Mouse (Mus musculus): Measurements from ENCODE around the gene Senp6. TPM values are rescaled to one million over a fixed set of nuclear protein-coding genes. Genes with fewer than 3 reads are reported as not detected.
"Not testable (repeated sequence)": the region's sequence is repeated elsewhere in the genome, so short reads cannot be mapped to it uniquely, and the experiment has no call there.

The Senp6 gene
- 117 and 128 TPM in 2 replicates for polyA plus RNA-seq (2011; ENCODE audit: insufficient read depth, insufficient read length, low read depth, missing spikeins)

DNA sequence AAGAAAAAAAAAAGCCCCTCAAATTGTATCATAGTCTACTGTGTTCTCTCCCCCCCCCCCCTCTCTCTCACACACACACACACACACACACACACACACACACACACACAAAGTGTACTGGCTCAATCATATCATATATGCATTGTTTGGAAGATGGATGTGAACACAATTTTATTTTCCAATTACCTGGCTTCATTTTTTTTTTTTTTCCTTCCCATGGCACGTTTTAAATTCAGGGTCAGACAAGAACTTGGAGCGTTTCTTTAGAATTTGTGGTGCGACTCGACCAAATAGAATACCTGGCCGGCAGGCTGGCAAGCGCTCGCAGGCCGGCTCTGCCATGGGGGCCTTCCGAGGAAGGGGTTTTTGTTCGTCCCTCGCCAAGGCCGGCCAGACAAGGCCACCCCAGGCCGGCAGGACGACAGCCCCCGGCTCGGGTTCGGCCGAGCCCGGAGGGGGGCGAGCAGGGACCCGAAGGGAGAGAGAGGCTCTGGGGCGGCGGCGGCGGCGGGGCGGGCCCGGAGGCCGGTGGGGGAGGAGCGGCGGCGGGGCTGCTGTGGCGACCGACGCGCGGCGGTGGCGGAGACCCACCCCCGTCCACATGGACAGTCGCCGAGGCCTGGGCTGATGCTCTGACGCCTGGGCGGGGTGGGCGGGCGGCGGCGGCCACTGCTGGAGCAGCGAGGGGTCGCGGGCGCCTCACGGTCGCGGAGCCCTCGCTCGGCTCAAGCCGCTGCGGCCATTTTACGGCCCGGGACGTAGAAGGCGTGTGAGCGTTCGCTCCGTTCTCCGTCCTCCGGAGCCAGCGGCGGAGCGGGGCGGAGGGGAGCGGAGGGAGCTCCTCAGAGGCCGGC lies at the start of gene Senp6:
Gene Senp6, plus strand, starts transcription at position 537 of the 854 bp plus-strand sequence.
- H3K36me3 ChIP-seq (ENCODE audit: control insufficient read depth, insufficient read depth, low read length, poor library complexity, severe bottlenecking), result no peaks in the 10 kb centered on the region
- H3K9me3 ChIP-seq (replicated peaks; ENCODE audit: control insufficient read depth, insufficient read depth, low read length, poor library complexity, severe bottlenecking), result peaks cover 33% of the 10 kb centered on the region
- H3K4me3 ChIP-seq (ENCODE audit: low read depth, low read length), result peak within 1 kb of the TSS; percentile 68
- peak within 1 kb of the TSS; percentile 98 for H3K9ac ChIP-seq (ENCODE audit: low read depth, poor library complexity, severe bottlenecking)
- H3K27me3 ChIP-seq (ENCODE audit: control insufficient read depth, insufficient read depth, low read length, poor library complexity, severe bottlenecking), result no peaks in the 10 kb centered on the region
- H3K27ac ChIP-seq (ENCODE audit: insufficient read depth, low read length), result peak within 1 kb of the TSS; percentile 57
- H3K4me1 ChIP-seq (ENCODE audit: control insufficient read depth, insufficient read depth, low read length), result no peaks in the 10 kb centered on the region
- TF ChIP-seq POLR2A (IDR thresholded peaks at IDR 0.05; ENCODE audit: insufficient read depth, low read length) (no peak), CTCF (IDR thresholded peaks at IDR 0.05; ENCODE audit: low read depth, low read length) (no peak), EP300 (IDR thresholded peaks at IDR 0.05; ENCODE audit: insufficient read depth, low read depth, low read length) (no peak)

DNA sequence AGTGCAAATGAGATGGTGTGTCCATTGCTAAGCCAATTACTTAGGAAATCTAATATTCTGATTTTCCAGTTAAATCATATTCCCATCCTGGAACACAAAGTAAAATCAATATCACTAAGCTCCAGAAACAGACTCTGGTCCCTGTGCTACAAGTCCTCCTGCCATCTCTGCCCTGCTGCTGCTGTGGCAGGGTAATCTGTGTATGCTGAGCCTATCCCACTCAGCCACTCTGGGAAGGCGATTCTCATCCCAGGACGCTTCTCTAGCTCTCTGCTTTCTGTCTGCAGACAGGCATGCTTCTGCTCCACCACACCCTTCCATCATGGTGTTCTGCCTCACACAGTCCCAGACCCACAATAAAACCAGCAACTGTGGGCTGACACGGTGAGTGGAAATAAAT lies 46.3 kb upstream of the Senp6 start:
- TF ChIP-seq EP300 (IDR thresholded peaks at IDR 0.05; ENCODE audit: insufficient read depth, low read depth, low read length) (no peak), POLR2A (IDR thresholded peaks at IDR 0.05; ENCODE audit: insufficient read depth, low read length) (no peak), CTCF (IDR thresholded peaks at IDR 0.05; ENCODE audit: low read depth, low read length) (no peak)
- Histone ChIP-seq H3K9ac (ENCODE audit: low read depth, poor library complexity, severe bottlenecking) (no peak overlapping the region), H3K27me3 (ENCODE audit: control insufficient read depth, insufficient read depth, low read length, poor library complexity, severe bottlenecking) (no peaks in the 10 kb centered on the region), H3K4me1 (ENCODE audit: control insufficient read depth, insufficient read depth, low read length) (no peaks in the 10 kb centered on the region), H3K36me3 (ENCODE audit: control insufficient read depth, insufficient read depth, low read length, poor library complexity, severe bottlenecking) (no peaks in the 10 kb centered on the region), H3K27ac (ENCODE audit: insufficient read depth, low read length) (no peak overlapping the region), H3K9me3 (replicated peaks; ENCODE audit: control insufficient read depth, insufficient read depth, low read length, poor library complexity, severe bottlenecking) (no peaks in the 10 kb centered on the region), H3K4me3 (ENCODE audit: low read depth, low read length) (no peak overlapping the region)

GRCm38 (mm10) chr9:80021648-80022047 lies 45.1 kb upstream of the Senp6 start:
- Histone ChIP-seq H3K9ac (ENCODE audit: low read depth, poor library complexity, severe bottlenecking) (no peak overlapping the region), H3K9me3 (replicated peaks; ENCODE audit: control insufficient read depth, insufficient read depth, low read length, poor library complexity, severe bottlenecking) (no peaks in the 10 kb centered on the region)
- TF ChIP-seq CTCF (IDR thresholded peaks at IDR 0.05; ENCODE audit: low read depth, low read length), result no peak
- no peak for TF ChIP-seq POLR2A (IDR thresholded peaks at IDR 0.05; ENCODE audit: insufficient read depth, low read length)
- no peak for TF ChIP-seq EP300 (IDR thresholded peaks at IDR 0.05; ENCODE audit: insufficient read depth, low read depth, low read length)

DNA sequence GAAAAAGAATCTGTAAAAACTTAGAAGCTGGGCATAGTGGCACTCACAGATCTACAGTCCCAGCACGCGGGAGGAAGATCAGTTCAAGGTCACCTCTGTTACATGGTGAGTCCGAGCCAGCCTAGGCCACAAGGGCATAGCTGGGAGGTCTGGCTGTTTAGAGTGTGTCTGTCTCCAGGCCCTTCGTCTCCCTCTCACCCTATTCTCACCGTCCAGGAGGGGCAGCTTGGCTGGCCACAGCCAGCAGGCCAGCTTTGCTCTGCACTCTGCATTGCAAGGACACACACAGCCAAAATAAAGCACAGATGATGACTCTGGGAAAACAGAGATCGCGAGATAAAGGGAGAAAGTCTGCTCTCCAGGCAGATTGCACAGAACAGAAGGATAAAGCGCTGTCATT lies 43.9 kb upstream of the Senp6 start:
- Histone ChIP-seq H3K4me3 (ENCODE audit: low read depth, low read length) (no peak overlapping the region), H3K9me3 (replicated peaks; ENCODE audit: control insufficient read depth, insufficient read depth, low read length, poor library complexity, severe bottlenecking) (no peaks in the 10 kb centered on the region), H3K9ac (ENCODE audit: low read depth, poor library complexity, severe bottlenecking) (no peak overlapping the region), H3K36me3 (ENCODE audit: control insufficient read depth, insufficient read depth, low read length, poor library complexity, severe bottlenecking) (no peaks in the 10 kb centered on the region), H3K4me1 (ENCODE audit: control insufficient read depth, insufficient read depth, low read length) (no peaks in the 10 kb centered on the region), H3K27ac (ENCODE audit: insufficient read depth, low read length) (no peak overlapping the region), H3K27me3 (ENCODE audit: control insufficient read depth, insufficient read depth, low read length, poor library complexity, severe bottlenecking) (no peaks in the 10 kb centered on the region)
- TF ChIP-seq EP300 (IDR thresholded peaks at IDR 0.05; ENCODE audit: insufficient read depth, low read depth, low read length), result no peak
- no peak for TF ChIP-seq POLR2A (IDR thresholded peaks at IDR 0.05; ENCODE audit: insufficient read depth, low read length)
- TF ChIP-seq CTCF (IDR thresholded peaks at IDR 0.05; ENCODE audit: low read depth, low read length), result no peak

More at GRCm38 (mm10) chr9:80021648-80022047, 45.1 kb upstream of the Senp6 start:
- Histone ChIP-seq H3K4me3 (ENCODE audit: low read depth, low read length) (no peak overlapping the region), H3K36me3 (ENCODE audit: control insufficient read depth, insufficient read depth, low read length, poor library complexity, severe bottlenecking) (no peaks in the 10 kb centered on the region), H3K27me3 (ENCODE audit: control insufficient read depth, insufficient read depth, low read length, poor library complexity, severe bottlenecking) (no peaks in the 10 kb centered on the region), H3K4me1 (ENCODE audit: control insufficient read depth, insufficient read depth, low read length) (no peaks in the 10 kb centered on the region), H3K27ac (ENCODE audit: insufficient read depth, low read length) (no peak overlapping the region)

GRCm38 (mm10) chr9:80025347-80025746 lies 41.4 kb upstream of the Senp6 start:
- H3K4me1 ChIP-seq (ENCODE audit: control insufficient read depth, insufficient read depth, low read length); H3K4me3 ChIP-seq (ENCODE audit: low read depth, low read length); H3K36me3 ChIP-seq (ENCODE audit: control insufficient read depth, insufficient read depth, low read length, poor library complexity, severe bottlenecking); H3K9ac ChIP-seq (ENCODE audit: low read depth, poor library complexity, severe bottlenecking); H3K27ac ChIP-seq (ENCODE audit: insufficient read depth, low read length); H3K9me3 ChIP-seq (replicated peaks; ENCODE audit: control insufficient read depth, insufficient read depth, low read length, poor library complexity, severe bottlenecking); H3K27me3 ChIP-seq (ENCODE audit: control insufficient read depth, insufficient read depth, low read length, poor library complexity, severe bottlenecking): not testable (repeated sequence)

DNA sequence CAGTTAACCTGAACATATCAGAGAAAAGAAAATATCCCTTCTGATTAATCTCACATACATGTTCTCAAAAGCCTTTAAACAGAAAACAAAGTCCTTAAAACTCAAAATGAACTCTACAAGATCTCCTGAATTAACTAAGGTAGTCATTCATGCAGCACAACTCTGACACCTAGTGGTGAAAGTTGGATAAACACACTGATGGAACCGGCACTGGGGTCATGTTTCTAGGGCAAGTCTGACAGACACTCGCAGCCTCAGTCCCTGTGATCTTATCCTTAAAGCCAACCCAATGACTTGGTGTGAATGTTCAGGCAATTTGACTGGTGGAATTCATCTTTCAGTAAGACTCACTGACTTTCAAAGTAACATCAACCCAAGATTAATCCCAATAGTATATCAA lies 40.7 kb upstream of the Senp6 start:
- H3K4me1 ChIP-seq (ENCODE audit: control insufficient read depth, insufficient read depth, low read length), result no peaks in the 10 kb centered on the region
- TF ChIP-seq POLR2A (IDR thresholded peaks at IDR 0.05; ENCODE audit: insufficient read depth, low read length) (no peak), EP300 (IDR thresholded peaks at IDR 0.05; ENCODE audit: insufficient read depth, low read depth, low read length) (no peak), CTCF (IDR thresholded peaks at IDR 0.05; ENCODE audit: low read depth, low read length) (peak; percentile 37)
- H3K4me3 ChIP-seq (ENCODE audit: low read depth, low read length), result no peak overlapping the region
- no peaks in the 10 kb centered on the region for H3K36me3 ChIP-seq (ENCODE audit: control insufficient read depth, insufficient read depth, low read length, poor library complexity, severe bottlenecking)
- no peaks in the 10 kb centered on the region for H3K27me3 ChIP-seq (ENCODE audit: control insufficient read depth, insufficient read depth, low read length, poor library complexity, severe bottlenecking)
- H3K9ac ChIP-seq (ENCODE audit: low read depth, poor library complexity, severe bottlenecking), result no peak overlapping the region
- no peak overlapping the region for H3K27ac ChIP-seq (ENCODE audit: insufficient read depth, low read length)
- peaks cover 11% of the 10 kb centered on the region for H3K9me3 ChIP-seq (replicated peaks; ENCODE audit: control insufficient read depth, insufficient read depth, low read length, poor library complexity, severe bottlenecking)
